Mouse (Mus musculus): ENCODE measurements around the gene Slc29a2. TPM values are rescaled to one million over a fixed set of nuclear protein-coding genes. Genes with fewer than 3 reads are reported as not detected.

Slc29a2 gene
- total RNA-seq, 2 experiments from 2014 or later = 4.0 to 7.3 TPM

Other genes starting within 250 kb of the Slc29a2 start
- 10 to 100 TPM; 44.8 to 46.5 TPM for gene Rbm4, start 230.0 kb upstream of the Slc29a2 start, total RNA-seq (2021)
- gene Gm21992, start 212.2 kb upstream of the Slc29a2 start, total RNA-seq (2021) = 10 to 100 TPM; 10.9 to 11.6 TPM
- gene Rbm14, start 212.2 kb upstream of the Slc29a2 start, total RNA-seq (2021) = 10 to 100 TPM; 18.6 to 22.5 TPM
- 10 to 100 TPM; 31.4 to 33.1 TPM for gene Ccs, start 184.5 kb upstream of the Slc29a2 start, total RNA-seq (2021)
- gene Ccdc87, start 184.5 kb upstream of the Slc29a2 start, total RNA-seq (2021) = not detected
- gene Ctsf, start 168.7 kb upstream of the Slc29a2 start, total RNA-seq (2021) = 10 to 100 TPM; 32.9 to 35.6 TPM
- 1,000 to 10,000 TPM; 4,231 to 4,587 TPM for gene Actn3, start 146.0 kb upstream of the Slc29a2 start, total RNA-seq (2021)
- gene Zdhhc24, start 145.2 kb upstream of the Slc29a2 start, total RNA-seq (2021) = 1 to 10 TPM; 4.5 to 5.3 TPM
- gene Bbs1, start 117.2 kb upstream of the Slc29a2 start, total RNA-seq (2021) = 1 to 10 TPM; 1.9 to 2.9 TPM
- gene Dpp3, start 95.6 kb upstream of the Slc29a2 start, total RNA-seq (2021) = 10 to 100 TPM; 32.1 to 33.8 TPM
- gene Peli3, start 80.7 kb upstream of the Slc29a2 start, total RNA-seq (2021) = 1 to 10 TPM in 1 of 2 experiments, under 1 TPM in 1; 0.68 to 1.4 TPM
- gene Mrpl11, start 61.7 kb upstream of the Slc29a2 start, total RNA-seq (2021) = 10 to 100 TPM; 48.6 to 56.1 TPM
- under 1 TPM in 1 of 2 experiments, not detected in 1; 0.12 TPM for gene Npas4, start 33.5 kb upstream of the Slc29a2 start, total RNA-seq (2021)
- gene B4gat1, start 15.0 kb downstream of the Slc29a2 start, total RNA-seq (2021) = 10 to 100 TPM; 21.5 to 21.9 TPM
- gene AC124502.3, start 15.0 kb downstream of the Slc29a2 start, total RNA-seq (2021) = 1 to 10 TPM in 1 of 2 experiments, under 1 TPM in 1; 0.84 to 1.3 TPM
- gene Brms1, start 17.5 kb downstream of the Slc29a2 start, total RNA-seq (2021) = 10 to 100 TPM; 14.3 to 15.5 TPM
- gene Rin1, start 26.6 kb downstream of the Slc29a2 start, total RNA-seq (2021) = 1 to 10 TPM; 1.5 to 1.8 TPM
- gene Cd248, start 44.2 kb downstream of the Slc29a2 start, total RNA-seq (2021) = 10 to 100 TPM; 45.2 to 60.2 TPM
- under 1 TPM; 0.23 to 0.27 TPM for gene Tmem151a, start 61.7 kb downstream of the Slc29a2 start, total RNA-seq (2021)
- 10 to 100 TPM; 46.4 to 49.3 TPM for gene Yif1a, start 64.7 kb downstream of the Slc29a2 start, total RNA-seq (2021)
- gene Cnih2, start 74.7 kb downstream of the Slc29a2 start, total RNA-seq (2021) = under 1 TPM; 0.75 to 0.90 TPM
- gene Rab1b, start 83.2 kb downstream of the Slc29a2 start, total RNA-seq (2021) = 100 to 1,000 TPM; 119 to 127 TPM
- gene Klc2, start 94.7 kb downstream of the Slc29a2 start, total RNA-seq (2021) = 10 to 100 TPM; 27.2 to 28.7 TPM
- 10 to 100 TPM; 10.3 to 11.1 TPM for gene Pacs1, start 249.3 kb downstream of the Slc29a2 start, total RNA-seq (2021)

All from gastrocnemius, postnatal 10 days (tissue).